Mouse (Mus musculus): ENCODE results near the gene Shroom4.

Shroom4 gene

DNA sequence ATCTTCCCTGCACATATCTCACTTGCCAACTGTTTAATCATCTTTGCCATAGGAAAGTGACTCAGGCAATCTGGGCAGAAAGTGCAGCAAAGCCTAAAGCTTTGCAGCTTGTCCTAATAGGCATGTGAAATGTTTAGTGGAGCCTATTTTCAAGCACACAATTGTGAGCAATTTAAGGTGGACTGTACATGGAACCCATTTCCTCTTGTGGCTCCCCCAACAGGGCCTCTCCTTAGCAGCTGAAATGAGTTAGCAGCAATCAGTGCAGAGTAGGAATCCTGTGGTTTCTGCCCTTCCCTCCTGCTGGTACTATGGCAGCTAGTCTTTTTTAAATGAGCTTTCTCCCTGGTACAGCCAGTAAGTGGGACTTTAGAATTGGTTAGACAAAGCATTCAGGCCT, 95.8 kb downstream of the Shroom4 start:
- in situ Hi-C loops (cut with MboI) = no loop called here

DNA sequence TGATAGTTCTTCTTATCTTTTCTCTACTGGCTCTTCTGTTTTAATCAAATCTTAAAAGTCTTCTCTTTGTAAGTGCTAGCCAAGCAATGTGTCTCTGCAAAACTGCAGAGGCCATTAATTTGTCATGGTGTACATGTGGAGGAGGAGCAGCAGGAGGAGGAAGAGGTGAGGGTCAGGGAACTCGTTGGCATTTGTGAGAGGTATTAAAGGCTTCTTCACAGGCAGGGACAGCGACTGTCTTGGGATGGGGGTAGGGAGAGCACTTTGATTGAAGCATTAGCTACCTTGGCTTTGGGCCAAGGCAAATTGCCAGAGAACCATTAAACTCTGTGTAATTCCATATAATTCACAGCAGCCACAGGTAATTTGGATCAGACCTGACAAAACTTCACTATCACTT, 96.7 kb downstream of the Shroom4 start:
- in situ Hi-C loops (cut with MboI) = no loop called here

DNA sequence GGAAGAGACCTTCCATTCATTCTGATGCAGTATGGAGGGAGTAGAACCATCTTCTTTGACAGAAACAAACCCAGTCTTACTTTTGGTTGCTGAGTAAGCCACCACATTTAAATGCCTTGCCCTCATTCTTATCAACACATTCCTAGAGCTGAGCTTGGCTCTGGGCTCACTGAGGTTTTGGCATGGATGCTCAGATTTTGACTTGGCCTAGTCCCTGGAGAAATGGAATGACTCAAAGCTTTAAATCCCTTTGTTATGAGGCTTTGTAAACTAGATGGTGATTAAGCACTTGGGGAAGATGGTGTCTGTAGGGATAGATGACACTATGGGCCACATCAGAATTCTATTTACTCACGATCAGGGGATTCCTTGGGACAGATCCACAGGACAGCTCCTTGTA, 102.2 kb downstream of the Shroom4 start:
- in situ Hi-C loops (cut with MboI) = no loop called here

DNA sequence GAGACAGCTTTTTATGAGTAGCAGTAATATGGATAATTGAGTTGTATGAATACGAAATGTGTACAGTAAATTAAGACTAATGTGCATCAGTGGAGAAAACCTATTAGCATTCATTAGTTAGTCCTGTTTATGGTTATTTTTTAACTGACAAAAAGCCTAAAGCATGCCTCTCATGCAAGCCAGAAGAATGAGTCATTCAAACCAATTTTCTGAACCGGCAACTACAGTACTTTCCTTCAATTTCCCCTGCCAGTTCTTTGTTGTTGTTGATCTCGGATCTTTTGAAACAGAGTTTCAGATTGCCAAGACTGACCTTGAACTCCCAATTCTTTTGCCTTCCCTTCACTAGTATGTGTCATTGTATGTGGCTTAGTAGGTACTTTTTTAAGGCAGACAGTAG, 117.6 kb downstream of the Shroom4 start:
- in situ Hi-C loops (cut with MboI) = no loop called here

DNA sequence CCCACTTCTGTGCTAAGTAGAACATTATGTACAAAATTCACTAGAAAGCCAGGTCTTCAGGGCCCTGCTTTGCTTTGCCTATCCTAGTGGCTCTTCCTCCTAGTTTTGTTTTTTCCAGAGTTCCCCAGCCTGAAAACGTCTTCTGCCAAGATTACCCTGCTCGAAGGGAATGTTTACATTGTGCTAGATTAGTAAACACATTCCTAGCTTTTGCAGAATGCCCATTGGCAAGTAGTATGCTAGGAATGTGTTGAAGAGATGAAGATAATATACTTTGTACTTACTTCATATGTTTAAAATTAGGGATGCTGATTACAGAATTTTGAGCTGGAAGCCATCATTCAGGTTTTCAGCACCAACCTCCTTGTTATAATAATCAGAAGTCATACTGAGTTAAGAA, 118.8 kb downstream of the Shroom4 start:
- in situ Hi-C loops (cut with MboI) = no loop called here

DNA sequence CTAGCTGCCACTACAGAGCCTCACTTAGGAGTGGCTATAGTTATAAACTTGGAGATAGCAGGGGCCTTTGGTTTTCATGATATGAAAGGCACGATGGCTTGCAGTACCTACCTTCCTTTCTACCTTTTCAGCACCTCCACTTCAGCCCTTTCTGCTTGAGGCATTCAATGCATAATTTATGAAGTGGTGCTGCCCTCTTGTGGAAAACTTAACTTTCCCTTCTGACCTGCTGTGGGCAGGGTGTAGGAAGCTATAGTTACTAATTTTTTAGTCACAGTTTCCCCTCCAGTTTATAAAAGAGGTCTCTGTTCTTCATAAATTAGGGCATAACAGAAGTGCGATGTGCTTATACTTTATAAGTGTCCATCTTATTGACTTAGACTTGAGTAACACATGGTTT, 123.3 kb downstream of the Shroom4 start:
- in situ Hi-C loops (cut with MboI) = no loop called here

DNA sequence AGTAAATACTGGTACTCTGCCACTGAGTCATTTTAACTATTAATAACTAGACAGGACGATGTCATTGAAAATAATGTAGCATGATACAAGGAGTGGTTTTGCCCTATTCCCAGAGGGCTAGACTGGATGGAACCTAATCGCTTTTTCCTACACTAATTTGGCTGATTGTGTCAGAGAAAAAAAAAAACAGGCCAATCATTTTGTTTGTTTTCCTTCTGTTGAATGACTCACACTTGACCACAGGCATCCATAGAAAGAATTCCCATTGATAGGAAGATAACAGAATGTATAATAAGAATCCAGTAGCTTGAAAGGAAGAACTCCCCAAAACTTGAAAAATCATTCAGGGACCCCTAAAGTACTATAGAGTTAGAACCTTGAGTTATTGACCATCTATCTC, 137.0 kb downstream of the Shroom4 start:
- in situ Hi-C loops (cut with MboI) = no loop called here

DNA sequence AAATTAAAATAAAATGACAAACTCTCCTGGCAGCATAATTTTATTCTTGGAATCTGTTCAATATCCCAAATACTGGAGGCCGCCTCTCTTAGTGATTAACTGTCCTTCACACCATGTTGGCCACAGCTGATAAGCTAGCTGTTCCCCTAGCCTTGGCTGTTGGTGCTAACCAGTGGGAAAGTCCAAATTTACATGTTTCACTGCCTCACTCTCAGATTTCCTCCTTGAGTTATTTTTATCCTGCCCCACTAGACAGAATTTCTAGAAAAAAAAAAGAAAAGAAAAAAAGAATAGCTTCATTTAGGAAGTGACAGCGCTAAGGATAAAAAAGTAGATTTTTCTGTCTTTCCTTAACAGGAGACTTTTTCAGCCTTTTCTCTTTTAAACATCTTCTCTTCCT, 138.0 kb downstream of the Shroom4 start:
- in situ Hi-C loops (cut with MboI) = no loop called here

DNA sequence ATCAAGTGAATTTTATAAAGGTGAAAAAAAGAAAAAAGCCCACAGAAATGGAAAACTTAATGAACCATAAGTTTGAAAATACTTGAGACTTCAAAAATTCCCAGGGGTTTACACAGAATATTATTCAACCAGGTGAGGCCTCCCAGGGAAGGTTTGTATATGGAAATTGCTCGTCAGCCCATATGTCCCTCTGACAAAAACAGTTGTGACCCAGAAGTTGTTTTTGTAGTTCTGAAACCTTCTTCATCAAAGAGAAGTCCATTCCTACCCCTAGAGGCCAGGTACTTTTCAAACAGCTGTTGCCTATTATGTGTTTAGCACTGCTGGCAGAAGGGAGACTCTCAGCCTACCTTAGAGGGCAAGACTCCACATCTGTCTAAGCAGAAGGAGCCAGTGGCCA, 165.4 kb downstream of the Shroom4 start:
- in situ Hi-C loops (cut with MboI) = no loop called here

DNA sequence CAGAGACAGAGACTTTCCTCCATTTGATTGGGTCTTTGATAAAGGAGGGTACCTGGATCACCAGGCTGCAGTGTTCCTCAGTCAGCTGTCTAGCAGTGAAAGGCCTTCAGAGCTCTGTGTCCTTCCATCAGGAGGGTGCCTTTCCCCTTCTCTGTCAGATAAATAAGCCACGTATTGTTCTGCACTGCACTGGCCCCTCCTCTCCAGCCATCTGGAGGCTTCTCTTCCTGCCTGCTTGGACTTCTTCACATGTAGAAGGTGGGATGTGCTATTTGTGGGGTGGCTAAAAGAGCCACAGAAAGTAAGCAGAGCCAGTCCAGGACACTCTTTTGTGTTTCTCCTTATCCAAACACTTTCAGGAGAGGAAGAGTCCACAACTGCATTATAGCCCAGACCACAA, 174.9 kb downstream of the Shroom4 start:
- in situ Hi-C loops (cut with MboI) = no loop called here

DNA sequence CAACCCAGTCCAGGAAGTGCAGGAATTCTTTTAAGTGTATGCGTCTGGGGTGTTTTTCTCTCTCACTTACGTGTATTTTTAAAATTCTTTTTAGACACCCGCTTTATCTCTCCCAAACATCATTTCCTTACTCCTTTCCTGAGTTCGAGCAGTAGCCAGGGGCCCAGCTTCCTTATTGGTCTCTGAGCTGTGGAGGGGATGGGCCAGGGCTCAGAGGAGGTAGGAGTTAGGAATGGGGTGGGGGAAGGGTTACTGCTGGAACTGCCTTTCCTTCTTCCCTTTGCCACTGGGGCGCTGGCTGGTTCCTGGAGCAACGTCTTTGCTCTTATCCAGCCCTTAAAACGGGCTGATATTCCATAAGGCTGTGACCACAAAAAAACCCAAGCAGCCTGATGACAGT, 177.3 kb downstream of the Shroom4 start:
- in situ Hi-C loops (cut with MboI) = no loop called here

DNA sequence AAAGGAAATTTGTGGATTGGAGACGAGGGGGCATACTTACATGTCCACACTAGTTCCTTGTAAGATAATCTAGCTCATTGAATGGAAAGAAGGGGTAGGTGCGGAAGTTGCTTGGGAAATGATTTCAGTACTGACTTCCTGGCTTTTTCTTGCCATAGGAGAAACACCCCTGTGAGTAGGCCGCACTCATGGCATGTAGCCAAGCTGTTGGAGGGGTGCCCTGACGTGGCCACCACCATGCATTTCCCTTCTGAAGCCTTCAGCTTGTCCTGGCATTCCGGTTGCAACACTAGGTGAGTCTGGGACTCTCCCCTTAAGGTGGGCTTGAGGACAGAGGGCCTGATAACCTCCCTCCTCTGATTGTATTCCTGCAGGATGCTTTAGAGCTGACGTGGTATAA, 181.0 kb downstream of the Shroom4 start:
- in situ Hi-C loops (cut with MboI) = no loop called here

DNA sequence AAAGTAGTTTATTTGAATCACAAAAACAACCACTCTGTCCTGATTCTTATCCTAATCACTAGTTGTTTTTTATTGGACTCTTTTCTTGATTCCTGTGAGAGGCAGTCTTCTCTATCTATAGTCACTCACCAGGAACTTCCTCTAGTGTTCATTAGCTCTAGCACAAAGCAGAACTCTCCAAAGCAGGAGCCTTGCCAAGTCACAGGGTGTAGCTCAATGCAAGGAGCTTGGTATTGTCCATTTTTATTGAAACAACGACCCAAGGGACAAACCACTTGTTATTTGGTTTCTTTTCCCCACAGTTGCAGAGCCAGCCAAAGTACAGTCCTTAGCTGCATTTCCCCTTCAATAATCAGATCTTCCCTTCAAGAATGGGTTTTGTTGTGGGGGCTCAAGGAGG, 181.5 kb downstream of the Shroom4 start:
- in situ Hi-C loops (cut with MboI) = no loop called here

DNA sequence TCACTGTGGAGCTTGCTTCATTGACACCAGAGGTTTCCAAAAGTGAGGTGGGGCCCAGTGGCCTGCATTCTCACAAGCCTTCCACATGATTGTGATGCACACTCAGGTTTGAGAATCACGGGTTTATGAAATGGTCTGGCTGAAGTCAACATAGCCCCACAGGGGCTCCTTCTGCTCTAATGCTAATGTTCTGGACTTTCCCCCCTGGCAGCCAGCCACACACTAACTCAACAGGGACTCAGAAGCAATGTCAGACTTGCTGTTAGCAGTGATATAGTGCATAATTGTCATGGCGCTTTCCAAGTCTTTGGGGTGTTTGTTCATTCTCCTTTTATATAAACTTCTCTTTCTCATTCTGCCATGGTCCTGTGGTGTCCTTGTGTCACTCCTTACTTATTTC, 183.0 kb downstream of the Shroom4 start:
- in situ Hi-C loops (cut with MboI) = no loop called here

DNA sequence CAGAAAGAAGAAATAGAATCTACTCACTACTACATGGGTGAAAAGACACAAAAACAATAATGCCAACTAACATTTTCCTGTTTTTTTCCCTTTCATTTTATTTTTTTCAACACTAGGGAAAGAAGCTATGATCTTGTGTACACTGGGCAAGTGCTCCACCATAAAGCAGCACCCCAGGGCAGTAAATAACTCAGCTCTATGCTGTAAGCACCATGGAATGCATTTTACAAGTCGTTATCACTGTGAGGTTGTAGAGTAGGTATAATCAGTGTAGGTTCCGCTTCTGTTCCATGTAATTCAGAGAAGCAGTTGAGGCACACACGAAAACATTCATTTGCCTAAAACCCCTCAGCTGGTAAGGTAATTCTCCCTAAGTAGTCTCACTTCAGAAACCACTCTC, 194.5 kb downstream of the Shroom4 start:
- in situ Hi-C loops (cut with MboI) = no loop called here

DNA sequence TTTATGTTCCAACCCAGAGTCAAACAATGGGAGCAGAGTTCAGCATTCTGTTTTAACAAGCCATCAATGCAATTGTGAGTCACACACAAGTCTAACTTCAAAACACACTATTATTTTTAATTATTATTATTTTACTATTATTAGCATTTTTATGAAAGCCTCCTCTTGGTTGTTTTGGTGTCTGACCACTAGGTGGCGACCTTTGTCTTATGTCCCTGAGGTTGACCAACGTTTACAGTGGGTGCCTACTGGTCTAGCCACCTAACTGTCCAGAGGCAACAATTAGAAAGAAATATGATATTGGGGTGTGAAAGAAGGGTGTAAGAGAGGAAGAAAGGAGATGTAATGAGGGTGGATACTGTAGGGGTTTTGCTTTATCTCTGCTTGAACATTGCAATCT, 254.4 kb downstream of the Shroom4 start:
- in situ Hi-C loops (cut with MboI) = no loop called here

DNA sequence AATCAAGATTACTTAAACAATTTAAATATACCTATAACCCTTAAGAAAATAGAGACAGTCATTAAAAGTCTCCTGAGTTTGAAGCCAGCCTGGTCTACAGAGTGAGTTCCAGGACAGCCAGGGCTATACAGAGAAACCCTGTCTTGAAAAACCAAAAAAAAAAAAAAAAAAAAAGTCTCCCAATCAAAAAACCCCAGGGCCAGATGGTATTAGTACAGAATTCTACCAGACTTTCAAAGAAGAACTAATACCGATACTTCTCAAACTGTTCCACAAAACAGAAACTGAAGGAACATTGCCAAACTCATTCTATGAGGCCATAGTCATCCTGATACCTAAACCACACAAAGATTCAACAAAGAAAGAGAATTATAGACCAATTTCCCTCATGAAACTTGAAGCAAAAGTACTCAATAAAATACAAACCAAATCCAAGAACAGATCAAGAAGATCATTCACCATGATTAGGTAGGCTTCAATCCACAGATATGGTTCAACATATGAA, 259.2 kb downstream of the Shroom4 start:
- in situ Hi-C loops (cut with MboI) = no loop called here
